Mouse (Mus musculus) thymus, adult 2 months (tissue): ENCODE measurements around the gene Gm8947.

Experiments used
- CTCF ChIP-seq: fragments of 200-500 bp; IDR thresholded peaks from 2 replicates; pipeline ENCODE4 v1.5.1; 2012; ENCODE audit warnings: mild to moderate bottlenecking, control low read depth, low read length, moderate library complexity, borderline replicate concordance; ENCODE audit not compliant: control insufficient read depth, poor library complexity, insufficient read depth; ENCODE audit errors: extremely low read depth
- POLR2A ChIP-seq: fragments of 200-500 bp; IDR thresholded peaks from 2 replicates; pipeline ENCODE4 v1.6.1; 2012; ENCODE audit warnings: mild to moderate bottlenecking, low read length, control low read depth, moderate library complexity; ENCODE audit not compliant: control insufficient read depth, poor library complexity, insufficient read depth; ENCODE audit errors: extremely low read depth

DNA sequence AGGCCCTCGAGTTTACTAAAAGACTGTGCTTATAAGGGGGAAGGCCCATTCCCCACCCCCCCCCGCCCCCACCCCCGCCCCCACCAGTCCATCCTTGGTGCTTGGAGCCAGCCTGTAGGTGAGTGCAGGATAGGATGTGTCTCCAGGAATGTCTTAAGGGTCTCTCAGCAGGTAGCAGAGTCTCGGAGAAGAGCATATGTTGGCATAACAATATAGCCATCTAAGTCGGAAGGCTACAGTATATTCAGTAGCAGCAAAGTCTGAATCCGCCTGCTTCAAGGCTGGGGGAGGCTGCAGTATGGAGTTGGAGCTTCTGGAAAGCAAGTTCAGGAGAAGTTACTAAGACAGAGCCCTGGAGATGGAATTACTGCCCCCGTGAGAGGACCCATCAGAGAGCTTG is 27.9 kb downstream of the Gm8947 start:
- TF ChIP-seq POLR2A (no peak), CTCF (no peak)
